Mouse (Mus musculus) ES-Bruce4 (cell line): ENCODE measurements around the gene Rpl36.

Experiments used
- CTCF ChIP-seq: IDR thresholded peaks from one replicate; pipeline ENCODE4 v1.8.1; 2011; ENCODE audit warnings: low read depth, low read length
- EP300 ChIP-seq: IDR thresholded peaks from 2 replicates; pipeline ENCODE4 v1.6.1; 2011; ENCODE audit warnings: low read depth, low read length; ENCODE audit not compliant: insufficient read depth

DNA sequence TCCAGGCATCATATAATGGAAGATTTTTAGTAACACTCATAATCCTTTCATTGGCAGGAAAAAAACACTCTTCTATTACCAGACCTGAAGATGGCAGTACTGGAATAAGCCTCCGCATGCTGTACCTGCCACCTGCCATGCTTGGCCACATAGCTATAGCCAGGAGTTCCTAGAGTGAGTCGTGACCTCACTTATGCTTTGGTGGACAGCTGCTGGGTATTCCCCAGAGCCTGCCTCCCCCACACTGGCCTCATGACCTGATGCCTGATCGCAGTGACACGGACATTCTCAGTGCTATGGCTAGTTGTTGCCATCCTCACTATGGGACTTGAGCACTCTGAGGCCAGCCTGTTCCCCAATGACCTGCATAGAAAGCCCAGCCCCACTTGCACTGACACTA, 42.9 kb upstream of the Rpl36 start:
- TF ChIP-seq CTCF (no peak), EP300 (no peak)
